Mouse (Mus musculus) T-helper 17 cell (primary cell): Measurements from ENCODE around the gene Glud1.

Experiments used
- in situ Hi-C, 2 experiments: fragments of 300-600 bp; cut with MboI, MseI; formaldehyde crosslinking; loops; 1 replicate in 1 of 2; 2 replicates in 1 of 2; pipeline ENCODE4 v1.15.1; 2025; ENCODE audit warnings: high pct_unique_total_duplicates in 2 of 2

Gene Glud1

GRCm38 (mm10) chr14:34351660-34352059 lies 41.1 kb downstream of the Glud1 start:
- in situ Hi-C loops: loop anchor here in 1 of 2 experiments (25.0 kb wide), 1 partner anchor 264 kb away; the partner anchor contains the start of gene Anxa8

GRCm38 (mm10) chr14:34352523-34352922 lies 42.0 kb downstream of the Glud1 start:
- in situ Hi-C loops: loop anchor here in 1 of 2 experiments (25.0 kb wide), 1 partner anchor 265 kb away; the partner anchor contains the start of gene Anxa8

- in situ Hi-C loops: loop anchor here in 1 of 2 experiments (25.0 kb wide), 1 partner anchor 266 kb away; the partner anchor contains the start of gene Anxa8
These were observed 42.8 kb downstream of the Glud1 start for GRCm38 (mm10) chr14:34353326-34353725.

DNA sequence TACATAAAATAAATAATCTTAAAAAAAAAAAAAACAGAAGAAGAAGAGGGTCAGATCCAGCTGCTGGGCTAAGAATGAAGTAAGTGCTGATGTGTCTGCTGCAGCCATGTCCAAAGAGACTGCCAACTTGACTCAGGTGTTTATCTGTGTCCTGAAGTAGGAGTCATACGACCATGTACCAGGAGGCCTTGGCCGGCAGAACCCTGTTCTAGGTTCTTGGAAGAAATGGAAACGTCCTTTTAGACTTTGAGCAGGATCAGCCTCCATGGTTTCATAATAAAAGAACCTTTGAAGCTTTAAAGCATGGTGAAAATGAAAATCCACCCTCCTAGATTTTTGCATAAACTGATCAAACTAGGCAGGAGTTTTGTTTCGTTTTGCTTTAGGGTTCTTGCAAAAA lies 43.9 kb downstream of the Glud1 start:
- in situ Hi-C loops: loop anchor here in 1 of 2 experiments (25.0 kb wide), 1 partner anchor 267 kb away; the partner anchor contains the start of gene Anxa8

DNA sequence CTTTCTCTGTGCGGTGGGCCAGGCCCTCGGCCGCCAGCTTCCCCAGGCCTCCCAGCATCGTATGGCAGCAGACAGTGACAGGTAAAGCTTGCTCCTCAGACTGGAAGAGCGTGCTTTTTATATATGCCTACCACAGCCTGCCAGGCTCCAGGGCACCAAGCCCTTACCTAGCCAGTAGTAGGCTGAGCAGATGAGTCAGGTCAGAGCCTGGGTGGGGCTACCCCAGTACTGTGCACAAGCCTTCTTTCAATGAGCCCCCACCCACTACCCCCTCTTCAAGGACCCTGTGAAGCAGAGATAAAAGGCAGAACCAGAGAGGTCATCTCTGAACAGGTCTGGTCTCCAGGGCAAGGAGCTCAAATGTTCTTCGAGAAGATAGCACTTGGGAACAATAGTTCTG lies 44.8 kb downstream of the Glud1 start, which contains the start of gene Fam25c:
Gene Fam25c, minus strand, starts transcription at position 133 of the 400 bp plus-strand sequence.
- in situ Hi-C loops: loop anchor here (5.0 to 25.0 kb wide), 2 partner anchors 83 to 268 kb away; partner anchors contain the start of gene Anxa8 (in 1 of the 2)

GRCm38 (mm10) chr14:34357671-34358455 lies 47.3 kb downstream of the Glud1 start:
- in situ Hi-C loops: loop anchor here (5.0 to 25.0 kb wide), 2 partner anchors 86 to 271 kb away; partner anchors contain the start of gene Anxa8 (in 1 of the 2)

GRCm38 (mm10) chr14:34359676-34360244 lies 49.2 kb downstream of the Glud1 start:
- in situ Hi-C loops: loop anchor here (5.0 to 25.0 kb wide), 2 partner anchors 87 to 272 kb away; partner anchors contain the start of gene Anxa8 (in 1 of the 2)

DNA sequence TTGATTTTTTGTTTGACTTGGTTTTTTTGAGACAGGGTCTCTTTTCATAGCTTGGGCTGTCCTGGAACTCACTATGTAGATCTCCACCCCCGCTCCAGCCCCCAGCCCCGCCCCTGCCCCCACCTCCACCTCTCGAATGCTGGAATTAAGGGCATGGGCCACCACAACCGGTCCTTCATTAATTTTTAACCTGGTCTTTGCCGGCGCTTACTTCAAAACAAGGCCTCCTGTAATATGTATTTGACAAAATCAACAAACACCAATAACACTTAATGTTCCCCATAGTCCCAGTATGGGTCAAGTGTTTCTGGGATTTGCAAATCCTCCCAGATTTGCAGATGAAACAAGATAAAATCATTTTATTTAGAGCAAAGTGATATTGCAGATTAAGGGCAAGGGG lies 49.7 kb downstream of the Glud1 start:
- in situ Hi-C loops: loop anchor here in 1 of 2 experiments (25.0 kb wide), 1 partner anchor 273 kb away; the partner anchor contains the start of gene Anxa8

DNA sequence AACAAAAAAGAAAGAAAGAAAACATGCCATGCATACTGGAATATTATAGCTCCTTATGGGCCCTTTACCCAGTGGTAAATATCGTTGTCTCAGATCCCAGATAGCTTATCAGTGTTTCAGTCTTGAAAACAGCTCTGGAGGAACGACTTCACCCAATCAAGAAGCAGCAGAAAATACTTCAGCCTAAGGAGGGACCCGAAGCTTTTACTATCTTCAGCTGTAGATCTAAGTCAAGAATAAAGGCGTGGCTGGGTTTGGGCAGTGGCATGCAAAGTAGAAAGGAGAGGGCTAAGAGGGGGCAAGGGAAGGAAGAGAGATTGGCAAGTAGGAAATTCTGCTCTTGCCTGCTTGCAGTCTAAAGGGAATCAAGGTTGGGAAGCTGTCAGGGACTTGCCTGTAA lies 51.6 kb downstream of the Glud1 start:
- in situ Hi-C loops: loop anchor here in 1 of 2 experiments (25.0 kb wide), 1 partner anchor 275 kb away; the partner anchor contains the start of gene Anxa8

- in situ Hi-C loops: loop anchor here in 1 of 2 experiments (25.0 kb wide), 1 partner anchor 276 kb away; the partner anchor contains the start of gene Anxa8
These were observed 52.4 kb downstream of the Glud1 start for GRCm38 (mm10) chr14:34362726-34363445.

- in situ Hi-C loops: loop anchor here in 1 of 2 experiments (25.0 kb wide), 1 partner anchor 276 kb away; the partner anchor contains the start of gene Anxa8
These were observed 53.1 kb downstream of the Glud1 start for GRCm38 (mm10) chr14:34363490-34364253.

DNA sequence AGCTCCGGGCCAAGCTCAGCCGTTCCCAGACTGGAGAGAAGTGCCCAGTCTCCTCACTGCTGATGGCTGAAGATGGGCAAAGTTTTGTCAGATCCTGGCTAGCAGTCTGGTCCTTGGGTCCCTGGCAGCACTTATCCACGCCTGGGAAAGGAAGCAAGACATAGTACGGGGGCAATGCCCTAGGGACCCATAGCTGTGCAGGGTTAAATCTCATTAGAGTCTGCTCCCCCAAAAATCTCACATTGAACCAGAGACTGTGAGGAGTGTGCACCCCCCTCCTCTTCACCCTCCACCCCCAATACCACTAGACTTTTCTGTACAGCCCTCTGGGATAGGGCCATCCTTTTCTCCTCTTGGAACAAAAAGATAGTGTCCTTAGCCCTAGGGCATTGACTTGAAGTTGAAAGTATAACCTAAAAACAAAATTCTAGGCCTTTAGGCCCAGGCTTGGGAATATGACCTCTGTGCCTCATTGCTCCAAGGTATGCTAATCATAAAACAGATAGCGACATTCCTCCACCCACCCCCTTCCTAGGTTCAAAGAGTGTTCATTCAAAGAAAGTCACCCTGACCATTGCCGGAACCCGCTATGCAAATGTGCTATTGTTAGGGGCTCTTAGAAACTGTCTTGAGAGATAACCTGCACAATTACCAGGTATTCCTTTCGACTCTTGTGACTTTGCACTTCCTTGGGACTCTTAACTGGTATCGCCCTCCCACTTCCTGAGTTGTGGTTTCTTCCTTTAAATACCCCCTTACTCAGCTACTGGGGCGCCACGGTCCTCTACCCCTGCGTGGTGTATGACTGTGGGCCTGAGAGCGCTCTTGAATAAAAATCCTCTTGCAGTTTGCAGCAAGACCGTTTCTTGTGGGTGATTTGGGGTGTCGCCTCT lies 54.0 kb downstream of the Glud1 start:
- in situ Hi-C loops: loop anchor here in 1 of 2 experiments (25.0 kb wide), 1 partner anchor 277 kb away; the partner anchor contains the start of gene Anxa8

DNA sequence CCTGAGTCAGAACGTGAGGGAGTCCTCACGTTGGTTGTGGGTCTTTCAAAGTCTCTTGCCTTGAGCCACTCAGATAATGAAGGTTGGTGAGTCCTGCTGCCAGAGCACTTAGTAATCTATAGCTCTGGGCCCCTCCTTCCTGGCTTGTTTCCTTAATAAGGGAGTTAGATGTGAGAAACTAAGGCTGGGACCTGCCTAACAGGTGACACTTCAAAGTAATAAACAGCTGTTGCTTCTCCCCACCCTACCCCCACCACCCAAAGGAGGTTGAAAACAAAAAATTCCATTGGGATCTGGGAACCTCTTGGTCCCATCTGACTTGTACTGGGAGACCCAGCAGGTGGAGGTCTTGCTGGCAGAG lies 54.6 kb downstream of the Glud1 start:
- in situ Hi-C loops: loop anchor here in 1 of 2 experiments (25.0 kb wide), 1 partner anchor 278 kb away; the partner anchor contains the start of gene Anxa8

DNA sequence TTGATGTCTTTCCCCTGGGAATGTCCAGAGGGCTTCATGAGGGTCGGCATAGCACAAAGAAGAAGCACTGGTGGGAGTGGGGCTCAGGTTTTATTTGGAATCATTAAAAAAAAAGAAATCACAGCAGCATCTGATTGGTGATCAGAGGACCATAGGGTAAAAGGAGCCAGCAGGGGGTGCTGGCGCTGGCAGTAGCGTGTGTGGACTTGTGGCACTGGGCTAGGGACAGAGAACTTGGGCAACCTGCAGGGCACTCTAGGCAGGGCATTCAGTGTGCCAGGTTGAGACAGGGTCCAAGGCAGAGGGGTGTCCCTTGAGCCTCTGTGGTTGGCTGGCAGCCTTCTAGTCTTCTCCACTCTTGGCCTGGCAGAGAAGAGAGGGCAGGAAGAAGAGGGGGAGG lies 59.7 kb downstream of the Glud1 start:
- in situ Hi-C loops: loop anchor here in 1 of 2 experiments (25.0 kb wide), 1 partner anchor 283 kb away; the partner anchor contains the start of gene Anxa8

DNA sequence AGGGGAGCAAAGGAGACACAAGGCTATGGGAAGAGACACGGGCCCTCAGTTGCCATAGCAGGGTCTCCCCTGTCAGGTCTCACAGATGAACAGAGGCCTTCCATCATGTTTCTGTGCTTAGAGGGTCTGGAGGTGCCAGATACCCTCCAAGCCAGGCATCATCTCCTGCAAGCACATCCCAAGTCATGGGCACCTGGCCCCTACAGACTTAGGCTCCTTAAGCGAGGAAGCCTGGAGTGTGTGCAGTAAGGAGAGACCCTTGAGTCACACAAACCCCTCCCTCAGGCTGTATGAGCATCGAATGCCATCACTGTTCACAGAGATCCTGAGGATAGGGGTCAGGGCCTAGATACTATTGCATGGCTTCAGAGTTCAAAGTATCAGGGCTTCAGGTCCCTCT lies 60.4 kb downstream of the Glud1 start:
- in situ Hi-C loops: loop anchor here in 1 of 2 experiments (25.0 kb wide), 1 partner anchor 284 kb away; the partner anchor contains the start of gene Anxa8

GRCm38 (mm10) chr14:34371763-34372162 lies 61.2 kb downstream of the Glud1 start:
- in situ Hi-C loops: loop anchor here in 1 of 2 experiments (25.0 kb wide), 1 partner anchor 284 kb away; the partner anchor contains the start of gene Anxa8

DNA sequence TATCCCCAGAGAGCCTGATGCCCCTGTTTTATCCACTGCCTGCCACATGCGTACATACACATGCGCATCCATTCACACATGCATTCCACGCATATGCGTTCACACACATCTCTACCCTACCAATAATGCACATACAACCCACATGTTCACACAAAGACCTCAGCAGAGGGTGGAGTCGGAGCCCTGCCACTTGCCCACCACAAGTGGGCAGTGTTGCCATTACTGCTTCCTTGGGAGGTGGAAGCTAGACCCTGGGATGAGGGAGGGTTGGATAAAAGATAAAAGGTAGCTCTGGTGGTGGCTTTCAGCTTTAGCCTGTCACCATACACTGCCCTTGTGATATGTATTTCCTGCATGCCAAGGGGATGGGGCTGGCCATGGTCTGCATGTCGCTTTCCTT lies 62.1 kb downstream of the Glud1 start:
- in situ Hi-C loops: loop anchor here in 1 of 2 experiments (25.0 kb wide), 1 partner anchor 285 kb away; the partner anchor contains the start of gene Anxa8

DNA sequence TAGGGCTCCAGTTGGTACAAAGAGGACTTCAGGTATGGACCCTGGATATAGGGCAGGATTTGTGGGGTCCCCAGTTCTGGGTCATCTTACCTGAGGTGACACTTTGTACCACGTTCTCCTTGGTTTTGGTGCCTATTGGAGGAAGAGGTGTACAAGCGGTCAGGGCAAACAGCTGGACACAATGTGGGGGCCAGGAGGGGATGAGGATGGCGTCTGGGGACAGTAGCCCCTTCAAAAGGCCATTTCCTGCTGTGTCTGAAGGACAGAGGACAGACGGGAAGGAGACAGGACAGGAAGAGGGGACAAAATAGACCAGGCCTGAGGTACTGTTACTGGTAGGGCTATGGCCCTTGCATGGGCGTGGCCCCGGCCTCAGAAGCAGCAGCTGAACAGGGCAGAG lies 63.1 kb downstream of the Glud1 start:
- in situ Hi-C loops: loop anchor here in 1 of 2 experiments (25.0 kb wide), 1 partner anchor 286 kb away; the partner anchor contains the start of gene Anxa8

DNA sequence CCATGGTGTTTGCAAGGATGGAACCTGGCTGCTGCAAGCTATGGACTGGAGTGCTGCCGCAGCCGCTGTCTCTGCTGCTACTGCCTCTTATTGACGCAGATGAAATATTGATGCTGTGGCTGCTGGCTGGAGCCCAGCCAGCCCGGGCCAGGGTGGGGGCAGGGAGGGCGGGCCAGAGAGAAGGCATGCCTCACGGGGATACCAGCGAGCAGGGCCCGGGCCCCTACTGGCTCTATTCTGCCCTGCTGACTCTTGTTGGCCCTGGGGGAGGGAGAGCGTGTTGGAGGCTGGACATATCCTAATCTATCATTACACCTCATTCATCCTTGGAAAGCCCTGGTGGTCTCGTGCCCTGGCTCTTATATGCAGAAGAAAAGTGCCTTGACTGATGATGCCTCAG lies 64.0 kb downstream of the Glud1 start, which contains the start of gene Sncg:
Gene Sncg, minus strand, starts transcription at position 213 of the 400 bp plus-strand sequence.
- in situ Hi-C loops: loop anchor here in 1 of 2 experiments (25.0 kb wide), 1 partner anchor 287 kb away; the partner anchor contains the start of gene Anxa8
